Mouse (Mus musculus) skeletal muscle tissue, adult 2 months (tissue): ENCODE results near the gene Lzts3.
A peak's percentile ranks its signal among the peaks of the same experiment; 100 is the strongest.

Experiments
- DNase-seq: peaks from one replicate; pipeline ENCODE4 v3.0.0-alpha.2; 2012; ENCODE audit warnings: low read depth, low spot score

The Lzts3 gene

DNA sequence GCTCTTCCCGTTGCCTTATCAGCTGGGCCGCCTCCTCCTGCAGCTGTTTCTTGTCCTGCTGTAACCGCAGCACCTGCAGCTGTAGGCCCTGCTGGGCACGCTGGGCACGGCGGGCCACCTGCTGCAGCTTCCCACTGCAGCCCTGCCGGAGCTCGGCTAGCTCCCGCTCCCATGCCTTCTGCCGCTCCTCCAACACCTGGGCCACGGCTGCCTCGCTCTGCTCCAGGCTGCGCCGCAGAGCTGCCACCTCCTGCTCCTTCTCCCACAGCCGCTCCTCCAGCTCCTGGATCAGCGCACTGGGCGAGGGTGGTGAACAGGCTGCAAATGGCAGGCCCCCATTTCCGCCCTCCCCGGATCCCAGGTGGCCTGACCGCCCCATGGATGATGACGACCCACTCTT is 6.8 kb downstream of the Lzts3 start:
- no peak for DNase-seq

DNA sequence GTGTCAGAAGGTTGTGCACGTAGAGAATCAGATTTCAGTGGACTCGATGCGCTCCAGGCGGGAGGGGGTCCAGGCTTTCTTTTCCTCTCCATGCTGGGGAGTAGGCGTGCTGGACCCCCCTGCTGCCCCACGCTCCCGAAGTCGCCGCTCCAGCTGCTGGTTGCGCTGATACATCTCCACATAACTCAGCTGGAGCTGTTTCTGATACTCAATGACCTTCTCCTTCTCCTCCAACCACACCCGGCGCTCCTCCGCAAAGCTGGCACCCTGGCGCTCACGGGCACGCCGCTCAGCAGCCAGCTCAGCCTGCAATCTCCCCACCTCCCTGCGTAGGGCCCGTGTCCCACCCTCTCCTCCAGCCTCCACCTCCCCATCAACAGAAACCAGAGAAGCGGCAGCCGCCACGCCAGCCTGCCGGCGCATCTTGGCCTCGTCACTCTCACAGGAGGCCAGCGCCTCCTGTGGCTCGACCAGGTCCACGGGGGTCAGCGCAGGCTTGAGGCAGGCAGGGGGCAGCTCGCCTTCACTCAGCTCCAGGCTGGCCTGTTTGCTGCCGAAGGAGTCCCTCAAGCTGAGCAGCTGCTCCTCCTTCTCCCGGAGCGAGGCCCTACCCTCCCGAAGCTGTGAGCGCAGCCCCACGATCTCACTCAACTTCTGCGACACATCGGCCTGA is 7.7 kb downstream of the Lzts3 start:
- DNase-seq: no peak

DNA sequence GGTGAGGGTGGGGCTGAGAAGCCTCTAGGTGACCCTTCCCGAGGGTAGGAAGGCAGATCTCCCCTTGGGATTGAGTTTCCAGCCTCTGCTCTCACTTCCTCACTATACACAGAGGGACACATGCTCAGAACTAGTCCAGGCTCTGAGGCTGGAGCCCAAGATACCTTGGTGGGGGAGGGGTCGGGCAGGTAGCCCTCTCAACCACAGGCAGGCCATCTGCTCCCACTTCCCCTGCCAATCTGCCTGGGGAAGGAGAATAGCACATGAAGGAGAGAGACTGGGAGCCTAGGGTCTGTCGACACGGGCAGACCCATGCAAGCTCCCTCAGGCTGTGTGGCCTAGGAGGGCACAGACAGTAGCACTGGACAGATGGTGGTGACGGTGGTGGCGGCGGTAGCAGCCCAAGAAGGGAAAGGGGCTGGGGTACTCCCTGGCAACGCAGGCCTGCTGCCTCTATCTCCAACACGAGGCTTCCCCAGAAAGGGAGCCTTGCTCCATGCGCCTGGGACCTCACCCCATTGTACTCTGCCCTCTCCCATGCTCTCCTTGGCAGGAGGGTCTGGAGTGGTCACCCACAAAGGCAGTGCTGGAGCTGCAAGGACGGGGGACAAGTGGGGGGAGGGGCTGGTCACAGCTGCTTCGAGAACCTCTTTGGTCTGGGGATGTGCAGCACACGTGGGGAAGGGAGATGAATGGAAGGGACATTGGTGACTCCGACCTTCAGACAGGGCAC is 8.4 kb downstream of the Lzts3 start:
- DNase-seq: no peak

- DNase-seq: no peak
Observed at GRCm38 (mm10) chr2:130632887-130633675, 9.5 kb downstream of the Lzts3 start.

DNA sequence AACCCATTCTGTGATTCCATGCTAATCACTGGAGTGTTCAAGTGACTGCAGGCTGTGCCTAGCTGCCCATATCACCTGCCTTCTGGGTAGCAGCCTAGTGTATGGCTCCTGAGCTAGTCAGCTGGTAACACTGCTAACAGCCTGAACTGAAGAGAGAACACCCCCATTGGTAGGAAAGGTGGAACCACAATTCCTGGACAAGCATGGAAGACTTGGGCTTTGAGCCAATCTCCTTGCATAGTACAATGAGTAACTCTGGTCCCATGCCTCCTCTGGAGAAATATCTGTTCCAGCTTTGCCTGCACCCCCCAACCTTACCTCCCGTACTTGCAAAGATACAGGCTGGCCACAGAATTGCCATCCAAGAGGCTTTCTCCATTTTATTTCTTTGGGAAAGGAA is 10.2 kb downstream of the Lzts3 start:
- DNase-seq: no peak

GRCm38 (mm10) chr2:130629839-130630203 is 12.8 kb downstream of the Lzts3 start, which contains the start of the genes Fastkd5 and Ubox5:
TSS of gene Fastkd5 (minus strand) at chr2:130630027.
TSS of gene Ubox5 (minus strand) at chr2:130630038.
- peak; percentile 75 for DNase-seq

DNA sequence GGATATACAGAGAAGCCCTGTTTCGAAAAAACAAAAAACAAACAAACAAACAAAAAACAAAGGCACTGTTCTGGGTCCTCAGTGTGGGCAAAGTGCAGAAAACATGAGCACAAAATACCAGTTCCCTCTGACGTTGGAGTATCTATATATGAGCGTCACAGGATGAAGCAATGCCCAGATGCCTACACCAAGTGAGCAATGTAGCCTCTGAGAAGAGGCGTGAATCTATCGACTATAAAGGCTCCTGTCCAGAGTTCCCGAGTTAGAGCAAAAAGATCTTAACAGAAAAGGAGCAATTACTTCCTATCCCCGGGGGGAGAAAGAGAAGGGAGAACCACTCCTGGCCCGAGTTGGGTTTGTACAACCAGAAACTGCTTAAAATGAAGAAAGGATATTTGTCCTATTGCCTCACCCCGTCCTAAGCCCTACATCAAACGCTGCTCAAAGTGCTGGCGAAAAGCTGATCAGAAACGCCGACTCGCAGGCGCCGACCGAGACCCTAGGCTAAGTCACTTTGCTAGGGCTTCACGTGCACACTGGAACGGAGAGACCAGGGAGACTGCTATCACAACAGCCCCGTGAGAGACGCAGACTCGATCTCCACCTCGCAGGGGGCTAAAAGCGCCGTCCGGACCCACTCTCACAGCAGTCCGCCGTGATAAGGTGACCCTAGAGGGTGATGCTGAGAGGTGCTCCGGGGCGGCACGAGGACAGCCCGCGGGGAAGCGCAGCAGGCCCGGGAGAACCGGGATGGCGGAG is 13.3 kb downstream of the Lzts3 start:
- no peak for DNase-seq

- no peak for DNase-seq
Observed at GRCm38 (mm10) chr2:130628424-130628823, 14.2 kb downstream of the Lzts3 start.

DNA sequence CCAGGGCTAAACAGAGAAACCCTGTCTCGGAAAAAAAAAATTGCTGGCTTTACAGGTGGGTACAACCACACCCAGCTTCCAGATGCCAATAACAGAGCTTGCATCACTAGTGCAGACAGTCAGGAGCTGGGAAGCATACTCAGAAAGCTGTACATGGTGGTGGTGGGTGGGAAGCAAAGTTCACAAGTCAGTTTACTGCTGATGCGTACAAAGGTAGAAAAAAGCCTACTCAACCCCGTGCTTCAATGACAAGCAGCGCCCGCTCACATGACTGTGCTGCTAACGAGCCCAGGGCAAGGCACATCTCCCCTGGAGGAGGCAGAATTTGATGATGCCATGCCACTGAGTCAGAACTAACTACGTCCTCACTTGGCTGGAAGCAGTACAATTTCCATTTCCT is 23.6 kb downstream of the Lzts3 start:
- no peak for DNase-seq

DNA sequence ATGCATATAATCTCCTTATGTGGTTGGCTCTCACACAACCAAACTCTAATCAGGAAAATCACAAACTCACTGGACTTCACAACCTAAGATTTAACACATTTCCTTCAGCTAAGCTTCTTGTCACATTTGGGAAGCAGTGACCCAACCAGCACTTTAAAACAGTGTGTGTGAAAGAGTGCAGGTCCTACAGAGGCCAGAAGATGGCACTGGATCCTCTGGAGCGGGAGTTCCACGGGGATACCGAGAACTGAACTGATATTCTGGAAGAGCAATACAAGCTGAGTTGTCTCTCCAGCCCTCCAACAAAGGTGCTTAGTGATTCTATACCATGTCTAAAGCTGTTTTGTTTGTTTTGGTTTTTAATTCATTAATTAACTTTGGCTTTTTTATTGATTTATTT is 29.5 kb downstream of the Lzts3 start:
- no peak for DNase-seq

DNA sequence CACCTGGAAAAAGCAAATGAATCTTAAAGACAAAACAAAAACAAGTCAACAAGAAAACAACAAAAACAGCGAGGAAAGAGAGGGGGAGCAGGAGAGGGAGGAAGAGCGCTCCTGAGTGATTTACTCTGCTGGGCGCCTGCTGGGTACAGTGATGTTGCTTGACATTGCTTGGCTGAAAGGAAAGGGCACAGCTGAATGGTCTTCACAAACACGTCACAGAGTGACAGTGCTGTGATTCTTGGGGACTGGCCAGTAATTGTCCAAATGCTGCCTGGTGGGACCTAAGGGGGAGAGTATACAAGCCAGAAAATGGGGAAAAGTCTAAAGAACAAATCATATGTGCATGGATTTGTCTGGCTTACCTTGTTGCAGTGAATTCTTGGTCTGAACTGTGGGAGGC is 40.4 kb downstream of the Lzts3 start:
- DNase-seq: no peak

- no peak for DNase-seq
Observed at GRCm38 (mm10) chr2:130598399-130598798, 44.2 kb downstream of the Lzts3 start.

GRCm38 (mm10) chr2:130597601-130598010 is 45.0 kb downstream of the Lzts3 start:
- DNase-seq: peak; percentile 16

GRCm38 (mm10) chr2:130595596-130595995 is 47.0 kb downstream of the Lzts3 start:
- DNase-seq: no peak

GRCm38 (mm10) chr2:130591016-130591415 is 51.6 kb downstream of the Lzts3 start:
- DNase-seq: peak; percentile 44

DNA sequence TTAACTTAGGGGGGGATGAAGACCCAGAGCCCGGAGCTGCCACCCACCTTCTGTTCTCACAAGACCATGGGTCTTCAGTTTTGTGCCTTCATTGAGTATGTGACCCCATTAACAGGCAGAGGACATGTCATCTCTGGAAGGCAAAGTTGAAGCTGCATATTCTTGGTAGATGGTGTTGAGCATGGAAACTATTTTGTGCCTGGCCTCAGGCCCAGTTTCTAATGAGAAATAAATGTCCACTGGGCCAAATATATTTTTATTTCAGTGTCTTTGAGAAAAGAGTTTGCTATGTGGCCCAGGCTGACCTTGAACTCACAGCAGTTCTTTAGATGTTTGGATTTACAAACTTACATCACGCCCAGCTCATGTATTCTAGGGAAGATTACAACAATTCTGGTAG is 52.8 kb downstream of the Lzts3 start:
- no peak for DNase-seq

DNA sequence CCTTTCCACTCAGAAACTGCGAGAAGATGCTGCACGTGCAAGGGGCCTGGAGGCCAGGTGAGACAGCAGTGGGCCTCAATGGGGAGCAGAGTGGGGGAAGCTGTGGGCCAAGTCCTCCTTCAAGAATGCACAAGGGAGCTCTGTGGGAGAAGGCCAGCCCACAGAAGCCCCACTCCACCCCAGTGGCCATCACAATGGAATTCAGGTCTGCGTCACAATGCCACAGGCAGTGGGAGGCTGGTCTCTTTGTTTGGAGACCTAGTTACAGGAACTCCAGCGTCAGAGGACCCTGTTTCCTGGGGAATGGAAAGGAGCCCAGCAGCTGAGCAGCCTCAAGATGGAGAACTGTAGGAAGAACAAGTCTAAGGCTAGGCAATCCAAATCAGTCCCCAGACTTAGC is 53.4 kb downstream of the Lzts3 start:
- DNase-seq: no peak

GRCm38 (mm10) chr2:130588373-130588772 is 54.2 kb downstream of the Lzts3 start:
- no peak for DNase-seq

DNA sequence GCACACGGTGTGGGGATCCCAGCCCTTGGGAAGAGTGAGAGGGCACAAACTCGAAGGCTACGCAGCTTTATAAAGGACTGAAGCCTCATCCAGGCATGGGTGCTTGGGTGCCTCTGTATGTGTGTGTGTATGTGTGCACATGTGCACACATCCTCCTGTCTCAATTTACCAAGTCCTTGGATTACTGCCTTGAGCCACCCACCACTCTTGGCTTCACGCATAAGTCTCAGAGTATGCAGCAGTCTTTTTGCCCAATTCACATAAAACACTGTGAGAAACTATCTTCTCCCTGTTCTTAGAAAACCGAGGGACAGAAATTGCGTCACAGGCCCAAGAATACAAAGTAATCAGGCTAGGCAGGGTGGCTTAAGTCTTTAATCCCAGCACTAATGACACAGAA is 56.6 kb downstream of the Lzts3 start:
- DNase-seq: no peak

DNA sequence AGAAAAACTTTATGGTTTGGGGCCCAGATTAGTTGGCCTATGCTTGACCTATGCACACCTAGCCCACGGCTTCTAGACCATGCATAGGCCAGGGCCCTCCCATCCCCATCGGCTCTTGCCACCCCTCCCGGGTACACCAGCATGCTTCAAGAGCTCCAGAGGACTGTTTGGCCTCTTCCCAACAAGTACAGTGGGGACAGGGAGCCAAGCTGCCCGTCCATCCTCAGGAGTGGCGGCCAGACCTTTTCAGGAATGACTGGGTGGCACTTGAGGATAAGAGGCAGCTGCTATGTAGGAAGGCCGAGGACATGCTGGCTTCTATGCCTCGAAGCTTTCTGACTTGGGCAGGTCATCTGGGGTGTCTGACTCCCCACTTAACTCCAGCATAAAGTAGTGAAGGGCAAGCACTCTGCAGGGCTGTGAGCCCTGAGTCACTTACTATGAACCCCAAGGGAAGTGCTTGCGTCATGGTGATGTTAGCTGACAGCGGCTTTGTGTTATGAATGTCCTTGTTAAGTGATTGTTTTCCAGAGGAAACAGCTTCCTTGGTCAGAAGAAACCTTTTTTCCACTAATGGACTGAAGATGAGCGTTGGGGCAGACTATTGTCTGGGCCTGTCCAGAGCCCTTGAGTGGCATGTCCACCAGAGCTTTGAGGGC is 58.6 kb downstream of the Lzts3 start:
- DNase-seq: no peak
